Mouse (Mus musculus) liver, embryonic 14.5 days (tissue): Measurements from ENCODE around the gene Rxra. TPM values are rescaled to one million over a fixed set of nuclear protein-coding genes. Genes with fewer than 3 reads are reported as not detected.

Experiments
- ATAC-seq: fragments of 200-750 bp; cut with Nextera tagmentation; 2 replicates; pipeline ENCODE4 v1.8.0; 2017; ENCODE audit warnings: moderate number of reproducible peaks, mild to moderate bottlenecking, moderate library complexity; ENCODE audit not compliant: insufficient read depth
- DNase-seq, 3 experiments: peaks; one replicate each; pipeline ENCODE4 v3.0.0-alpha.2; 2012 to 2013; ENCODE audit warnings: low read depth in 3 of 3, low spot score in 3 of 3
- H3K27ac ChIP-seq: fragments of 300-500 bp; sonication (generic); 2 replicates; pipeline ENCODE4 v1.5.1; 2014; ENCODE audit warnings: moderate library complexity, mild to moderate bottlenecking, control low read depth, inconsistent platforms
- H3K27me3 ChIP-seq: fragments of 300-500 bp; sonication (generic); 2 replicates; pipeline ENCODE4 v1.6.1; 2014; ENCODE audit warnings: mild to moderate bottlenecking, low read length, moderate library complexity; ENCODE audit not compliant: control insufficient read depth, insufficient read depth
- H3K36me3 ChIP-seq: fragments of 300-500 bp; sonication (generic); replicated peaks from 2 replicates; pipeline ENCODE4 v1.6.1; 2014; ENCODE audit warnings: low read depth; ENCODE audit not compliant: control insufficient read depth, insufficient read depth
- H3K4me1 ChIP-seq, 2 experiments: fragments of 200-500 bp in 1 of 2; fragments of 300-500 bp in 1 of 2; sonication (generic) in 1 of 2; replicated peaks; 2 replicates each; pipeline ENCODE4 v1.6.1; 2012 to 2014; ENCODE audit warnings: antibody characterized with exemption in 1 of 2, inconsistent platforms in 1 of 2, low read length in 1 of 2; ENCODE audit not compliant: control insufficient read depth in 2 of 2, insufficient read depth in 2 of 2
- H3K4me2 ChIP-seq: fragments of 300-500 bp; sonication (generic); 2 replicates; pipeline ENCODE4 v1.6.1; 2014; ENCODE audit warnings: low read depth, mild to moderate bottlenecking, control low read depth, moderate library complexity
- H3K4me3 ChIP-seq, 2 experiments: fragments of 200-500 bp in 1 of 2; fragments of 300-500 bp in 1 of 2; sonication (generic) in 1 of 2; 2 replicates each; pipeline ENCODE4 v1.5.1; 2012 to 2014; ENCODE audit warnings: low read depth in 2 of 2, low read length in 2 of 2, mild to moderate bottlenecking in 2 of 2, control low read depth in 1 of 2, inconsistent platforms in 1 of 2, moderate library complexity in 1 of 2; ENCODE audit not compliant: insufficient read depth in 1 of 2
- H3K9ac ChIP-seq: fragments of 300-500 bp; sonication (generic); replicated peaks from 2 replicates; pipeline ENCODE4 v1.6.1; 2014; ENCODE audit warnings: mild to moderate bottlenecking, control low read depth, moderate library complexity
- H3K9me3 ChIP-seq: fragments of 300-500 bp; sonication (generic); 2 replicates; pipeline ENCODE4 v1.6.1; 2016; ENCODE audit warnings: low read length, mixed read lengths; ENCODE audit not compliant: control insufficient read depth
- CTCF ChIP-seq: IDR thresholded peaks from 2 replicates; pipeline ENCODE4 v1.5.1; 2016; ENCODE audit warnings: antibody characterized with exemption, low read depth, control low read depth
- EP300 ChIP-seq: IDR thresholded peaks from 2 replicates; pipeline ENCODE4 v1.6.1; 2016; ENCODE audit warnings: antibody characterized with exemption, low read depth
- WGBS: fragments of 180-500 bp; shearing (Covaris S2); extraction: QIAGEN DNeasy Blood & Tissue Kit; methylation state at CpG from one replicate; pipeline ENCODE4 v1.1.7; 2014; ENCODE audit not compliant: insufficient replicate concordance; 5-methylcytosine and 5-hydroxymethylcytosine counted together
- polyA plus RNA-seq, 2 experiments: library from polyadenylated mRNA; depleted of rRNA in 1 of 2; stranded (reverse) in 1 of 2; unstranded in 1 of 2; fragments of >200 nt; fragmentation: Nextera tagmentation in 1 of 2; extraction: Ambion mirVana in 1 of 2; gene quantifications; 2 replicates each; pipeline versions ENCODE4 v1.2.1 to v1.2.3; 2012 to 2014

The Rxra gene
- polyA plus RNA-seq, 2 experiments: 2.4 to 7.5 TPM

GRCm38 (mm10) chr2:27791571-27791970, 115.3 kb downstream of the Rxra start:
- no peaks in the 10 kb centered on the region for H3K36me3 ChIP-seq
- no peak overlapping the region for H3K4me2 ChIP-seq
- no peak overlapping the region for H3K9ac ChIP-seq
- no peaks in the 10 kb centered on the region for H3K4me1 ChIP-seq
- no peak for TF ChIP-seq CTCF
- no peak for TF ChIP-seq EP300
- 55% methylated on average over 4 of the region's 4 CpGs for WGBS
- H3K4me3 ChIP-seq: no peak overlapping the region
- H3K27me3 ChIP-seq: no peaks in the 10 kb centered on the region
- H3K27ac ChIP-seq: no peak overlapping the region
- ATAC-seq (no peak), DNase-seq (no peak)
- no peaks in the 10 kb centered on the region for H3K9me3 ChIP-seq

- no peak overlapping the region for H3K4me2 ChIP-seq
- H3K27me3 ChIP-seq: no peaks in the 10 kb centered on the region
- H3K27ac ChIP-seq: no peak overlapping the region
- no peak overlapping the region for H3K9ac ChIP-seq
- WGBS: 45% methylated on average over 4 of the region's 4 CpGs
- no peaks in the 10 kb centered on the region for H3K36me3 ChIP-seq
- no peak for TF ChIP-seq EP300
- no peak for TF ChIP-seq CTCF
- H3K9me3 ChIP-seq: no peaks in the 10 kb centered on the region
- H3K4me1 ChIP-seq: no peaks in the 10 kb centered on the region
- no peak for DNase-seq
- no peak overlapping the region for H3K4me3 ChIP-seq
- no peak for ATAC-seq
These were observed 122.8 kb downstream of the Rxra start for GRCm38 (mm10) chr2:27799018-27799417.

- Histone ChIP-seq H3K9me3 (no peaks in the 10 kb centered on the region), H3K36me3 (no peaks in the 10 kb centered on the region), H3K4me1 (no peaks in the 10 kb centered on the region), H3K27me3 (no peaks in the 10 kb centered on the region), H3K27ac (no peak overlapping the region), H3K4me2 (no peak overlapping the region), H3K9ac (no peak overlapping the region), H3K4me3 (no peak overlapping the region)
- TF ChIP-seq EP300 (no peak), CTCF (no peak)
- ATAC-seq (no peak), DNase-seq (no peak)
- 67% methylated on average over 2 of the region's 2 CpGs for WGBS
These were observed 124.8 kb downstream of the Rxra start for GRCm38 (mm10) chr2:27801041-27801440.

GRCm38 (mm10) chr2:27802493-27802892, 126.3 kb downstream of the Rxra start:
- Histone ChIP-seq H3K9ac (no peak overlapping the region), H3K36me3 (no peaks in the 10 kb centered on the region), H3K4me3 (no peak overlapping the region), H3K9me3 (no peaks in the 10 kb centered on the region), H3K27me3 (no peaks in the 10 kb centered on the region), H3K4me2 (no peak overlapping the region), H3K27ac (no peak overlapping the region), H3K4me1 (no peaks in the 10 kb centered on the region)
- no peak for ATAC-seq
- TF ChIP-seq EP300 (no peak), CTCF (no peak)
- 31% methylated on average over 9 of the region's 9 CpGs for WGBS
- no peak for DNase-seq

- H3K27ac ChIP-seq: no peak overlapping the region
- H3K4me2 ChIP-seq: no peak overlapping the region
- H3K36me3 ChIP-seq: no peaks in the 10 kb centered on the region
- 55% methylated on average over 7 of the region's 7 CpGs for WGBS
- no peaks in the 10 kb centered on the region for H3K27me3 ChIP-seq
- H3K4me3 ChIP-seq: no peak overlapping the region
- no peak for DNase-seq
- H3K9ac ChIP-seq: no peak overlapping the region
- no peaks in the 10 kb centered on the region for H3K4me1 ChIP-seq
- TF ChIP-seq CTCF (no peak), EP300 (no peak)
- no peaks in the 10 kb centered on the region for H3K9me3 ChIP-seq
- ATAC-seq: no peak
These were observed 130.5 kb downstream of the Rxra start for GRCm38 (mm10) chr2:27806691-27807090.

- ATAC-seq: no peak
- Histone ChIP-seq H3K27ac (no peak overlapping the region), H3K4me3 (no peak overlapping the region), H3K36me3 (no peaks in the 10 kb centered on the region), H3K9ac (no peak overlapping the region), H3K4me2 (no peak overlapping the region), H3K9me3 (no peaks in the 10 kb centered on the region), H3K4me1 (no peaks in the 10 kb centered on the region), H3K27me3 (no peaks in the 10 kb centered on the region)
- WGBS: 73% methylated on average over 3 of the region's 3 CpGs
- TF ChIP-seq EP300 (no peak), CTCF (no peak)
- DNase-seq: no peak
These were observed 131.4 kb downstream of the Rxra start for GRCm38 (mm10) chr2:27807684-27808083.
